Mouse (Mus musculus) gastrocnemius, adult 2 months (tissue): ENCODE measurements around the gene Rph3a. TPM values are rescaled to one million over a fixed set of nuclear protein-coding genes. Genes with fewer than 3 reads are reported as not detected.
"Not testable (repeated sequence)": the region's sequence is repeated elsewhere in the genome, so short reads cannot be mapped to it uniquely, and the experiment has no call there.

Experiments
- DNase-seq: peaks from one replicate; pipeline ENCODE4 v3.0.0; 2022
- H3K27ac ChIP-seq: fragments of 200-600 bp; 2 replicates; pipeline ENCODE4 v1.8.1; 2022; ENCODE audit warnings: mild to moderate bottlenecking
- H3K4me3 ChIP-seq: fragments of 200-600 bp; 2 replicates; pipeline ENCODE4 v1.8.1; 2022; ENCODE audit warnings: mild to moderate bottlenecking, moderate library complexity
- CTCF ChIP-seq: fragments of 200-600 bp; IDR thresholded peaks from 2 replicates; pipeline ENCODE4 v1.8.1; 2022; ENCODE audit warnings: antibody characterized with exemption, mild to moderate bottlenecking, moderate library complexity
- intact Hi-C: fragments of 180-260 bp; cut with DNase I; formaldehyde crosslinking; loops from one replicate; pipeline ENCODE4 v1.15.1; 2025
- total RNA-seq, 2 experiments: library from RNA; stranded (reverse); gene quantifications; 2 replicates each; pipeline ENCODE4 v1.2.3; 2021

Gene Rph3a
- total RNA-seq, 2 experiments from 2014 or later: not detected

GRCm38 (mm10) chr5:120892243-120892660 lies 117.6 kb downstream of the Rph3a start:
- no peak for TF ChIP-seq CTCF
- no peak overlapping the region for H3K4me3 ChIP-seq
- intact Hi-C loops: no loop called here
- DNase-seq: no peak
- no peak overlapping the region for H3K27ac ChIP-seq

GRCm38 (mm10) chr5:120891566-120892242 lies 118.2 kb downstream of the Rph3a start:
- DNase-seq, H3K4me3 ChIP-seq, H3K27ac ChIP-seq, intact Hi-C loops: not testable (repeated sequence)

- intact Hi-C loops: no loop called here
- TF ChIP-seq CTCF: no peak
- Histone ChIP-seq H3K4me3 (no peak overlapping the region), H3K27ac (no peak overlapping the region)
- DNase-seq: no peak
Observed at GRCm38 (mm10) chr5:120890991-120891390, 118.9 kb downstream of the Rph3a start.

Other genes starting within 250 kb of the Rph3a start
- gene Oas3, start 232.4 kb downstream of the Rph3a start, total RNA-seq: under 1 TPM in 1 of 2 experiments, not detected in 1; 0.06 TPM
- gene Oas1e, start 214.6 kb downstream of the Rph3a start, total RNA-seq: not detected
- under 1 TPM; 0.17 to 0.28 TPM for gene Oas1c, start 197.6 kb downstream of the Rph3a start, total RNA-seq
- gene Oas1f, start 162.7 kb downstream of the Rph3a start, total RNA-seq: not detected
- gene Oas1h, start 148.7 kb downstream of the Rph3a start, total RNA-seq: not detected
- gene Oas1g, start 122.5 kb downstream of the Rph3a start, total RNA-seq: under 1 TPM in 1 of 2 experiments, not detected in 1; 0.14 TPM
- gene Oas1a, start 102.6 kb downstream of the Rph3a start, total RNA-seq: under 1 TPM; 0.14 to 0.18 TPM
- gene Oas1d, start 95.6 kb downstream of the Rph3a start, total RNA-seq: not detected
- 10 to 100 TPM; 70.6 to 74.4 TPM for gene Ptpn11, start 181.3 kb upstream of the Rph3a start, total RNA-seq
- gene Rpl6, start 194.4 kb upstream of the Rph3a start, total RNA-seq: 100 to 1,000 TPM; 445 to 518 TPM
- gene Hectd4, start 210.1 kb upstream of the Rph3a start, total RNA-seq: 10 to 100 TPM; 13.7 to 13.8 TPM